Mouse (Mus musculus) right cerebral cortex, postnatal 36 days (tissue): ENCODE measurements around the gene Clcn3.

ENCODE experiments used
- DNase-seq, 2 experiments: peaks; one replicate each; pipeline ENCODE4 v3.0.0; 2022; ENCODE audit warnings: low spot score in 2 of 2, mixed read lengths in 1 of 2

Clcn3 gene

GRCm38 (mm10) chr8:60952803-60953202 lies 30.3 kb downstream of the Clcn3 start:
- no peak for DNase-seq

GRCm38 (mm10) chr8:60951757-60952156 lies 31.3 kb downstream of the Clcn3 start:
- DNase-seq: no peak

- DNase-seq: no peak
Observed at GRCm38 (mm10) chr8:60951271-60951670, 31.8 kb downstream of the Clcn3 start.

GRCm38 (mm10) chr8:60949859-60950258 lies 33.2 kb downstream of the Clcn3 start:
- no peak for DNase-seq

GRCm38 (mm10) chr8:60947503-60947902 lies 35.6 kb downstream of the Clcn3 start:
- no peak for DNase-seq

GRCm38 (mm10) chr8:60942867-60943266 lies 40.2 kb downstream of the Clcn3 start:
- no peak for DNase-seq

- DNase-seq: no peak
Observed at GRCm38 (mm10) chr8:60938717-60939424, 44.2 kb downstream of the Clcn3 start.

GRCm38 (mm10) chr8:60933617-60934016 lies 49.5 kb downstream of the Clcn3 start:
- DNase-seq: no peak

GRCm38 (mm10) chr8:60920176-60920575 lies 62.9 kb downstream of the Clcn3 start:
- no peak for DNase-seq

GRCm38 (mm10) chr8:60919069-60919468 lies 64.0 kb downstream of the Clcn3 start:
- no peak for DNase-seq

GRCm38 (mm10) chr8:60912554-60912953 lies 70.5 kb downstream of the Clcn3 start:
- no peak for DNase-seq

GRCm38 (mm10) chr8:60912081-60912480 lies 71.0 kb downstream of the Clcn3 start:
- no peak for DNase-seq

GRCm38 (mm10) chr8:60900147-60900546 lies 83.0 kb downstream of the Clcn3 start:
- no peak for DNase-seq

- DNase-seq: no peak
Observed at GRCm38 (mm10) chr8:60895878-60896277, 87.2 kb downstream of the Clcn3 start.

- DNase-seq: no peak
Observed at GRCm38 (mm10) chr8:60891757-60892156, 91.3 kb downstream of the Clcn3 start.

- DNase-seq: no peak
Observed at GRCm38 (mm10) chr8:60890520-60890874, 92.6 kb downstream of the Clcn3 start.

GRCm38 (mm10) chr8:60889843-60890519 lies 93.1 kb downstream of the Clcn3 start, which contains the start of gene Hpf1:
Gene Hpf1 (plus strand): TSS chr8:60890418.
- peak; percentile 92 for DNase-seq

- no peak for DNase-seq
Observed at GRCm38 (mm10) chr8:60889131-60889842, 93.8 kb downstream of the Clcn3 start.

GRCm38 (mm10) chr8:60886736-60887135 lies 96.4 kb downstream of the Clcn3 start:
- DNase-seq: no peak

GRCm38 (mm10) chr8:60883419-60884137 lies 99.5 kb downstream of the Clcn3 start:
- DNase-seq: no peak

- no peak for DNase-seq
Observed at GRCm38 (mm10) chr8:60878617-60879016, 104.5 kb downstream of the Clcn3 start.
